9 mouse cellular contexts compared by ENCODE assay signal in the genomic region with DNA sequence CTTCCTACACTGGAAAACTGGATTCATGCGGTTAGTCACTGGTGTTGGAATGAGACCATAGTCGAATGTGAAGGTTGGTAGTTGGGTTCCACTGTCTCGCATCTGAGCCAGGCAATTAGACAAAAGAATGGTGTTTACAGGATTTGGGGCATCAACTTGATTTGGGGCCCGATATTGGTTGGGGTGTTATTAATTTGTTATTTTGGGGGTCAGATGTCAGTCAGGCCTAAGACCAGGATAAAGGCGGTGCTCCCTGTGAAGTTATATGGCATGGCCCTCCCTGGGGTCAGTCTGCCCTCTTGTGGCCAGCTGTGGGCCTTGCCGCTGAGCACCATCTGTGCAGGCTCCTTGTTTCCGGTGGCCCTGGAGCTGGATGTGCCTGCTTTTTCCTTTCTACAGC.
DNase-seq lines count a peak whose midpoint lies in the region; ATAC-seq and TF ChIP-seq lines count a peak whose summit lies in the region.
"Had no signal": no experiment of that assay in that cellular context is flagged by ENCODE, and none has a peak within 500 bp of the region (broad histone marks: within the 10 kb centered on the region; RNA-seq: fewer than 3 reads in every experiment).

No protein-coding gene starts in this region.

- TF ChIP-seq CTCF in G1E (IDR thresholded peaks at IDR 0.05; ENCODE audit: low read depth, low read length): peak; percentile 97
- peak; percentile 91 for TF ChIP-seq CTCF in layer of hippocampus, adult 2 months (conservative IDR thresholded peaks at IDR 0.05)

- no peaks in the 10 kb centered on the region for H3K27me3 ChIP-seq in G1E (ENCODE audit: insufficient read depth, low read length)
- no peaks in the 10 kb centered on the region for H3K27me3 ChIP-seq in lung, embryonic 16.5 days (ENCODE audit: control insufficient read depth, insufficient read depth, low read depth, low read length)

- H3K27ac ChIP-seq in layer of hippocampus, adult 2 months: peak overlapping the region; percentile 85
- no peak overlapping the region for H3K27ac ChIP-seq in lung, embryonic 16.5 days (ENCODE audit: low read length)
- H3K27ac ChIP-seq: limb, embryonic 12.5 days had no signal

- H3K36me3 ChIP-seq in G1E (replicated peaks): peaks cover 24% of the 10 kb centered on the region
- H3K36me3 ChIP-seq in lung, embryonic 16.5 days (ENCODE audit: control insufficient read depth, insufficient read depth, low read length): no peaks in the 10 kb centered on the region
- H3K36me3 ChIP-seq: limb, embryonic 12.5 days had no signal

- H3K9ac ChIP-seq in lung, embryonic 16.5 days (ENCODE audit: low read length): no peak overlapping the region
- H3K9ac ChIP-seq: limb, embryonic 12.5 days had no signal

- ATAC-seq in G1E (ENCODE audit: extremely low read depth, insufficient number of reproducible peaks, low FRiP score, poor library complexity, severe bottlenecking): peak; percentile 79
- peak; percentile 82 for ATAC-seq in lung, embryonic 16.5 days (ENCODE audit: low read depth)

- H3K9me3 ChIP-seq in G1E (replicated peaks): no peaks in the 10 kb centered on the region
- no peaks in the 10 kb centered on the region for H3K9me3 ChIP-seq in lung, embryonic 16.5 days (ENCODE audit: control insufficient read depth, low read length)
- H3K9me3 ChIP-seq: limb, embryonic 12.5 days had no signal

- 39% methylated on average over 7 of the region's 7 CpGs for WGBS in lung, embryonic 16.5 days

- peak; percentile 78 for DNase-seq in G1E (ENCODE audit: low spot score)
- DNase-seq in cerebellum, adult 18-20 months: peak; percentile 61 to 63
- DNase-seq in forelimb bud, embryonic 11.5 days (ENCODE audit: low read depth, low spot score): peak; percentile 71
- peak; percentile 92 for DNase-seq in heart, postnatal 4 days
- peak; percentile 63 to 78 for DNase-seq in layer of hippocampus, adult 2 months (ENCODE audit: low spot score in 2 of 2)
- peak; percentile 76 for DNase-seq in ovary, postnatal 36 days (ENCODE audit: low spot score)
- DNase-seq in thymus, postnatal 25 days: peak; percentile 67

- peaks cover 72% of the 10 kb centered on the region for H3K4me1 ChIP-seq in G1E (ENCODE audit: insufficient read depth, low read depth, low read length)
- no peaks in the 10 kb centered on the region for H3K4me1 ChIP-seq in lung, embryonic 16.5 days (replicated peaks; ENCODE audit: control insufficient read depth, insufficient read depth, low read length)

- no peak overlapping the region for H3K4me2 ChIP-seq in lung, embryonic 16.5 days (ENCODE audit: low read depth, low read length)
- H3K4me2 ChIP-seq: limb, embryonic 12.5 days had no signal

- peak overlapping the region; percentile 51; the same call in 1 of the 2 replicates for H3K4me3 ChIP-seq in G1E (ENCODE audit: low read depth, low read length)
- no peak overlapping the region for H3K4me3 ChIP-seq in layer of hippocampus, adult 2 months
- no peak overlapping the region for H3K4me3 ChIP-seq in lung, embryonic 16.5 days (ENCODE audit: low read length)
- H3K4me3 ChIP-seq: limb, embryonic 12.5 days had no signal
